Mouse (Mus musculus) heart, embryonic 12.5 days (tissue): ENCODE measurements around the gene Rcbtb2. TPM values are rescaled to one million over a fixed set of nuclear protein-coding genes. Genes with fewer than 3 reads are reported as not detected.
A peak's percentile ranks its signal among the peaks of the same experiment; 100 is the strongest.
"Not testable (repeated sequence)": the region's sequence is repeated elsewhere in the genome, so short reads cannot be mapped to it uniquely, and the experiment has no call there.

ENCODE experiments used
- ATAC-seq: fragments of 200-750 bp; cut with Nextera tagmentation; 2 replicates; pipeline ENCODE4 v1.8.0; 2017; ENCODE audit warnings: moderate TSS enrichment, moderate library complexity; ENCODE audit not compliant: insufficient number of reproducible peaks, low FRiP score
- H3K27ac ChIP-seq: fragments of 300-500 bp; sonication (generic); 2 replicates; pipeline ENCODE4 v1.5.1; 2016; ENCODE audit warnings: mild to moderate bottlenecking, moderate library complexity; ENCODE audit not compliant: poor library complexity, severe bottlenecking
- H3K27me3 ChIP-seq: fragments of 300-500 bp; sonication (generic); replicated peaks from 2 replicates; pipeline ENCODE4 v1.6.1; 2016; ENCODE audit warnings: mild to moderate bottlenecking, moderate library complexity
- H3K36me3 ChIP-seq: fragments of 300-500 bp; sonication (generic); 2 replicates; pipeline ENCODE4 v1.6.1; 2016; ENCODE audit warnings: mild to moderate bottlenecking, moderate library complexity
- H3K4me1 ChIP-seq: fragments of 300-500 bp; sonication (generic); replicated peaks from 2 replicates; pipeline ENCODE4 v1.6.1; 2016; ENCODE audit warnings: mild to moderate bottlenecking
- H3K4me2 ChIP-seq: fragments of 300-500 bp; sonication (generic); 2 replicates; pipeline ENCODE4 v1.6.1; 2016; ENCODE audit warnings: mild to moderate bottlenecking, moderate library complexity
- H3K4me3 ChIP-seq: fragments of 300-500 bp; sonication (generic); 2 replicates; pipeline ENCODE4 v1.5.1; 2016; ENCODE audit warnings: mild to moderate bottlenecking
- H3K9ac ChIP-seq: fragments of 300-500 bp; sonication (generic); 2 replicates; pipeline ENCODE4 v1.6.1; 2016; ENCODE audit warnings: mild to moderate bottlenecking, moderate library complexity
- H3K9me3 ChIP-seq: fragments of 300-500 bp; sonication (generic); replicated peaks from 2 replicates; pipeline ENCODE4 v1.6.1; 2016; ENCODE audit warnings: mild to moderate bottlenecking, moderate library complexity
- WGBS: fragments of 180-500 bp; shearing (Covaris S2); methylation state at CpG from one replicate; pipeline ENCODE4 v1.1.7; 2016; 5-methylcytosine and 5-hydroxymethylcytosine counted together
- polyA plus RNA-seq: library from polyadenylated mRNA; unstranded; fragments of >200 nt; fragmentation: Nextera tagmentation; extraction: Ambion mirVana; gene quantifications from 2 replicates; pipeline ENCODE4 v1.2.1, GENCODE M21; 2016

The Rcbtb2 gene
- polyA plus RNA-seq, 1 experiment from 2014 or later, result 76.2 TPM

DNA sequence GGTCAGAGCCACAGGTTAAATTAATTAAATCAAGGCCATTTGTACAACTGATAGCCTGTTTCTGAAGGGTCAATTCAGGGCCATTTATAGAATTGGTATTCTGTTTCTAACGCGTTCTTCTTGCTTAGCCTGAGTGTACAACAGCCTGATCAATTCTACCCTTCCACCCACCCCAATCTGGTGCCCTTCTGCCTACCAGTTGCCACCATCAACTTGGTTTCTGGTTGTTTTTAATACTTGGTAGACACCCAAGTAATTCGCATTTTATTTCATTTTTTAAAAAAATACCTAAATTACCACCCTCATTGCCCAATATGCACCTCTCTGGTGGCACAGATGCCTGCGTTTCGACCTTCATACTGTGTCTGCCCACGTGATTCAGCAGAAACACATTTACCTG is 17.9 kb upstream of the Rcbtb2 start:
- Histone ChIP-seq H3K4me2 (no peak overlapping the region), H3K4me3 (no peak overlapping the region), H3K27ac (no peak overlapping the region), H3K36me3 (no peaks in the 10 kb centered on the region), H3K27me3 (peaks cover 15% of the 10 kb centered on the region), H3K9ac (no peak overlapping the region), H3K9me3 (no peaks in the 10 kb centered on the region), H3K4me1 (no peaks in the 10 kb centered on the region)
- no peak for ATAC-seq
- WGBS, result 72% methylated on average over 6 of the region's 6 CpGs

DNA sequence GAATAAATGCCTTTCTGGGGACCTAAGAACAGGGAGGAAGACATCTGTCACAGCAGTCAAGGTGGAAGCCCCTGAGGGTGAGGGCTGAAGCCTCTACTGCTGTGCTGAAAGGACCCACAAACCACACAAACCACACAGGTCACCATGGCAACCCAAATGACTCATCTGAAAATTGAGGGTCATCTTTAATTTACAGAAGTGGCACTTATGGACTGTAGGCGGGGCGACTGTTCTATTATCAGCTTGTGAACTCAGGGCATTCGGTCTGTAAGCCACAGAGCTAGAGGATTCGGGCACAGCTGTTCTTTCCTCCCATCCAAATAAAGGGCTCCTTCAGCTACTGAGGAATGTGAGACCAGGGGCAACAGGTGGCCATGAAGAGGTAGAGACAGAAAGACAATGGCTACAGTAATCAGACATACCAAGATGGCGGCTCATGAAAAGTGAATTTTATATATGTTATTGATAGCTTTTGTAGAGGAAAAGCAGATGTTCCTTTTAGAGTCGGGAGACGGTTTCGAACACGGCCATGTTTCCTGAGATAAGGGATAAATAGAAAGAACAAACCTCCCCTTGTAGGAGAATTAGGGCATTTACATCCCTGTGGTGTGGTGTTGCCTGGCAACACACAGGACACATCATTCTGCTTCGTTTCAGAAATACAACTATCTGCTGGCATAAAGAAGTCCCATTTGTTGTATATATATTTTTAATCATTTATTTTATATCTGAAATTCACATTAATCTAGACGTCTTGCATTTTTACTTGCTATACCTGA is 17.2 kb upstream of the Rcbtb2 start:
- no peak overlapping the region for H3K27ac ChIP-seq

DNA sequence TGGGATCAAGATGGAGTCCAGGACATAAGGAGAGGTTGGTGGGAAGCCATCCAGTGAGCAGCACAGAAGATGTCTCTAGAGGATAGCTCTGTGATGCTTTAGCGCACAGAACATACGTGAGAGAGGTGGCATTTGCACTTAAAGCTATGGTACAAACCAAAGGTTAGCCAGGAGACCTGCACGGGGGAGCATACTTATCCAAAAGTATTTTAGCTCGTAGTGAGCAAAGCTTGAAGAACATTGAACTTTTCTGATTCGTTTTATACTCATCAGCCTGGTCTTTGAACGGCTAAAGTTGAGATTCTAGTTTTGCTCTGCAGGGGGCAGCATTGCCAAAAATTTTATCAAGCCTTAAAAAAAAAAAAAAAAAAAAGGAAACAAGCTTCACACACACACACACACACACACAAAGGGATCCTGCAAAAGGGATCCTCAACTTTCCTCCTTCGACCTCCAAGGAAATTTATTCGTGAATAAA is 16.6 kb upstream of the Rcbtb2 start:
- WGBS, result 27% methylated on average over 8 of the region's 8 CpGs
- Histone ChIP-seq H3K4me1 (no peaks in the 10 kb centered on the region), H3K9me3 (no peaks in the 10 kb centered on the region), H3K36me3 (no peaks in the 10 kb centered on the region), H3K4me3 (no peak overlapping the region), H3K4me2 (no peak overlapping the region), H3K27ac (no peak overlapping the region), H3K9ac (no peak overlapping the region), H3K27me3 (peaks cover 10% of the 10 kb centered on the region)
- no peak for ATAC-seq

More for the DNA sequence above, 17.2 kb upstream of the Rcbtb2 start:
- no peak overlapping the region for H3K4me2 ChIP-seq
- peaks cover 12% of the 10 kb centered on the region for H3K27me3 ChIP-seq
- no peaks in the 10 kb centered on the region for H3K9me3 ChIP-seq
- 61% methylated on average over 11 of the region's 11 CpGs for WGBS
- no peaks in the 10 kb centered on the region for H3K4me1 ChIP-seq
- no peak for ATAC-seq
- H3K36me3 ChIP-seq, result no peaks in the 10 kb centered on the region
- no peak overlapping the region for H3K4me3 ChIP-seq
- H3K9ac ChIP-seq, result no peak overlapping the region

DNA sequence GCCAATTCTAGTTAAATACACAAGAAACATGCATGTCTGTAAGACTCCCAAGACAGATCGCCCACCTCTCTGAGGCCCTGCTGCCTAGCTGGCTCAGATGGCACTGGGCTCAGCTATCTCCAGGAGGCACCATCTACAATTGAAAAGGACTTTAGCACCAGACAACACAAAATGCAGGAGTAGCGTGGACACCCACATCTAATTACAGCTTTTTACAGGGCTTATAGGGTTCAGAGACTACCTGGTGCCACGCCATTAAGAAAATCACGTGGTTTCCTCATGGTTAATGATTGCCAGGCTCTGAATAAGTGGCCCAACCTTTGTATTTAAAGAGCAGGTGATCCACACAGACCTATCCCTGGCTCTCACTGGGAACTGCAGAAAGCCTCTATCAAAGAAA is 15.9 kb upstream of the Rcbtb2 start:
- no peaks in the 10 kb centered on the region for H3K36me3 ChIP-seq
- no peaks in the 10 kb centered on the region for H3K4me1 ChIP-seq
- no peak overlapping the region for H3K4me2 ChIP-seq
- 60% methylated on average over 4 of the region's 4 CpGs for WGBS
- 0 out of 2 replicates have a peak, but pooled peaks have one; percentile 6 for ATAC-seq
- no peaks in the 10 kb centered on the region for H3K9me3 ChIP-seq
- no peak overlapping the region for H3K27ac ChIP-seq
- peaks cover 10% of the 10 kb centered on the region for H3K27me3 ChIP-seq
- H3K4me3 ChIP-seq, result no peak overlapping the region
- H3K9ac ChIP-seq, result no peak overlapping the region

DNA sequence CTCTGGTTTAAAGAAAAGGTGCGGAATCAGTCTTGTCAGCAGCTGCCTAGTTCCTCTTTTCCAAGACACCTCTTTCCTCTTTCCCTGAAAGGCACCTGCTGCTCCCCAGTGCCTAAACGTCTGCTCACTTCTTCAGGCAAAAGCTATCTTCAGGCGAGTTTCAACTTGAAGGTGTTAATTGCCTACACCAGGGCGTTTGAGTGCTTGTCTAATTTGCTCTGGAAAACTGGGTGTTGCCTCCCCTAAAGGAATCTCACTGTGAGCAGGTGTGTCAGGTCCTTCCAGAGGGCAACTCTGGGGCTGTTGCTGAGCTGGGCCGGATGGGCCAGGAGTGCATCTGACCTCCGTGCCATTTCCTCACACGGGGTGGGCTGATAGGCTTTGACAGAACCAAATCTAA is 15.5 kb upstream of the Rcbtb2 start:
- Histone ChIP-seq H3K27ac (no peak overlapping the region), H3K9ac (no peak overlapping the region), H3K4me3 (no peak overlapping the region), H3K27me3 (peaks cover 10% of the 10 kb centered on the region), H3K4me1 (peaks cover 4% of the 10 kb centered on the region; the same call in 1 of the 2 replicates), H3K36me3 (no peaks in the 10 kb centered on the region), H3K9me3 (no peaks in the 10 kb centered on the region), H3K4me2 (no peak overlapping the region)
- 46% methylated on average over 7 of the region's 7 CpGs for WGBS
- ATAC-seq, result no peak

DNA sequence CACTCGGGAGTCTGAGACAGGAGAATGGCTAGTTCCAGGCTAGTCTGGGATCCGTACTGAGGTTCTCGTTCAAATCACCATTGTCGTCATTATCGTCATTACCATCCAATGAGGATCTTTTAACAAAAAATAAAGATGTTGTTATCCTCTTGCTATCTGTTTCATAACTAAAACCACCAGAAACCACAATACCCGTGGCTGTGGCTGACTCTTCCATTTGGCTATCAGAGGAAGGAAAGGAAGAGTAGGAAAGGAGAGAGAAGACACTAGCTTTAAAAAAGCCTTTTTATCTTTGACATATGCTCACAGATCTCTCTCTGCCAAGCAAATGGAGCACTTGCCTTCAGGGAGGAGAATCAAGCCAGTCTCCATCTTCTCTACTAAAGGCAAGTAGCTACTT is 14.9 kb upstream of the Rcbtb2 start:
- H3K36me3 ChIP-seq, result no peaks in the 10 kb centered on the region
- H3K4me2 ChIP-seq, result no peak overlapping the region
- H3K9me3 ChIP-seq, result no peaks in the 10 kb centered on the region
- H3K4me1 ChIP-seq, result peaks cover 6% of the 10 kb centered on the region; the same call in 1 of the 2 replicates
- H3K27me3 ChIP-seq, result peaks cover 7% of the 10 kb centered on the region
- ATAC-seq, result no peak
- 75% methylated on average over 6 of the region's 6 CpGs for WGBS
- no peak overlapping the region for H3K4me3 ChIP-seq
- no peak overlapping the region for H3K27ac ChIP-seq
- no peak overlapping the region for H3K9ac ChIP-seq

DNA sequence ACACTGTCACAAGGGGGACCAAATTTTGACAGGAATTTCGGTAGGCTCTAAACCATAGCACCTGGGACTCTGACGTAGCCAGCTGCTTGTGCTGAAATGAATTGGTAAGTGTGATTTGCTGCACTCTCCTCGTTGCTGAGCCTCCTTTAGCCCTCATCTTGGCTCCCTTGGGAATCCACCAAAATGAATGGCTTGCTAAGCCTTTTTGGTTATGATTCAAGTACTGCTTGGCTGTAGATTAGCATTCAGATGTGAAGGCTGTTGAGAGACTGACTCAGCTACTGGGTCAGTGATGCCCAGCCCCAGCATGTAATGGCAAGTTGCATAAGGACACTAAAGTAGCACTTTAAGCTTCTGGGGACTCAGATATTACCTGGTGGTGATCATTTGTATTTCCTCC is 12.2 kb upstream of the Rcbtb2 start:
- H3K36me3 ChIP-seq, result no peaks in the 10 kb centered on the region
- no peak for ATAC-seq
- 0 out of 2 replicates have a peak, but pooled peaks cover 3% of the 10 kb centered on the region for H3K9me3 ChIP-seq
- no peaks in the 10 kb centered on the region for H3K27me3 ChIP-seq
- no peak overlapping the region for H3K27ac ChIP-seq
- no peak overlapping the region for H3K9ac ChIP-seq
- no peak overlapping the region for H3K4me2 ChIP-seq
- H3K4me3 ChIP-seq, result no peak overlapping the region
- H3K4me1 ChIP-seq, result peaks cover 6% of the 10 kb centered on the region; the same call in 1 of the 2 replicates
- 62% methylated on average over 3 of the region's 3 CpGs for WGBS

DNA sequence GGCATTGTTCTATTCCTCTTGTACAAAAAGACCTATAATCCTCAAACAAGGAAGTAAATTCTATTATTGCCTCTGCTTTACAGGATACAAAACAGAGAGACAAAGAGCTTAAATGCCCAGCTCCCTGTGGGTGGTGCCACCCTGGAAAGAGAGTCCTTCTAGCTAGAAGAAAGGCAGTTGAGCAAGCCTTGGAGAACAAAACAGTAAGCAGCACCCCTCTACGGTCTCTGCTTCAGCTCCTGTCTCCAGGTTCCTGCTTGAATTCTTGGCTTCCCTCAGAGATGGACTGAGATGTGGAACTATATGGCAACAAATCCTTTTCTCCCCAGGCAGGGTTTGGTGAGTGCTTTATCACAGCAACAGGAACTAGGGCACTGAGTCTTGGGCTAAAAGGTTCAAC is 11.7 kb upstream of the Rcbtb2 start:
- Histone ChIP-seq H3K36me3 (no peaks in the 10 kb centered on the region), H3K9ac (no peak overlapping the region), H3K27me3 (no peaks in the 10 kb centered on the region), H3K4me3 (no peak overlapping the region), H3K4me2 (no peak overlapping the region), H3K9me3 (0 out of 2 replicates have a peak, but pooled peaks cover 3% of the 10 kb centered on the region), H3K27ac (no peak overlapping the region), H3K4me1 (peaks cover 6% of the 10 kb centered on the region; the same call in 1 of the 2 replicates)
- ATAC-seq, result no peak
- 68% methylated on average over 1 of the region's 1 CpGs for WGBS

DNA sequence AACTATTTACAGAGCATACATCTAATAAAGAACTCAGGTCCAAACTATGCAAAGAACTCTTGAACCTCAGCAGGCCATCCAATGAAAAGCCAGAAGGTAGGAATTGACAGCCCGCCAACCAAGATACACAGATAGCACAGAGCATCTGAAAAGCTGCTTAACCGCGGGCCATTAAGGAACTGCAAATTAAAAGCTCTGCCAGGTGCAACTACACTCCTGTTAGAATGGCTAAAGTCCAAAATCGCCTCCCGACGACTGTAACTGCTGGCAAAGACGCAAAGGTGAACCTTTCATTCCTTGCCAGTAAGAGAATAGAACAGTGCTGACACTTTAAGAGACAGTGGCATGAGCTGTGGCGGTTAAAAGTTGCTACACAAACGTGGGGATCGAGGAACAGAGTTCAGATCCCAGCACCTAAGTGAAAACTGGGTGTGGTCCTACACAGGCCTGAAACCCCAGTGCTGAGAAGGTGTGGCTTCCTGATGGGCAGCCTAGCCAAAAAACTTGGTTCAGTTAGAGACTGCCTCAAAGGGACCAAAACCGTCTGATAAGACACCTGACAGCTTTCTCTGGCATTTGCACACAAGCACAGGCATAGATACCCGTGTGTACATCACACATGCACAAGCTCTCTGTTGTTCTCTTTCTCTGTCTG is 10.5 kb upstream of the Rcbtb2 start:
- H3K27ac ChIP-seq, result no peak overlapping the region

DNA sequence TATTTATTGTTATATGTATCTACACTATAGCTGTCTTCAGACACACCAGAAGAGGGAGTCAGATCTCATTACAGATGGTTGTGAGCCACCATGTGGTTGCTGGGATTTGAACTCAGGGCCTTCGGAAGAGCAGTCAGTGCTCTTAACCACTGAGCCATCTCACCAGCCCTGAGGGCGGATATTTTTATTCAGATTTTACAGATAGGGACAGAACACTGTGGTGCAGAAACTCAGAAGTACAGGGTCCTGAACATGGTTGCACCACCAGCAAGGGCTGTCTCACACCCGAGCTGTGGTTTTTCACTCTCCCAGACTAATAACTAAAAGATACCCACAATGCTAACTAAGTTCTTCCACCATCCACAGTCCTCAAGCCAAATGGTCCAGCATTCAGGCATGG is 7.9 kb upstream of the Rcbtb2 start:
- not testable (repeated sequence) for H3K36me3 ChIP-seq, H3K9ac ChIP-seq, H3K27me3 ChIP-seq, H3K27ac ChIP-seq, H3K4me2 ChIP-seq, H3K9me3 ChIP-seq, H3K4me3 ChIP-seq, ATAC-seq
- 78% methylated on average over 3 of the region's 3 CpGs for WGBS
- peaks cover 14% of the 10 kb centered on the region for H3K4me1 ChIP-seq

More for the DNA sequence above, 10.5 kb upstream of the Rcbtb2 start:
- ATAC-seq, result no peak
- H3K27me3 ChIP-seq, result no peaks in the 10 kb centered on the region
- H3K4me3 ChIP-seq, result no peak overlapping the region
- no peak overlapping the region for H3K4me2 ChIP-seq
- no peaks in the 10 kb centered on the region for H3K36me3 ChIP-seq
- 0 out of 2 replicates have a peak, but pooled peaks cover 3% of the 10 kb centered on the region for H3K9me3 ChIP-seq
- H3K9ac ChIP-seq, result no peak overlapping the region
- WGBS, result 58% methylated on average over 12 of the region's 12 CpGs
- H3K4me1 ChIP-seq, result peaks cover 6% of the 10 kb centered on the region; the same call in 1 of the 2 replicates

DNA sequence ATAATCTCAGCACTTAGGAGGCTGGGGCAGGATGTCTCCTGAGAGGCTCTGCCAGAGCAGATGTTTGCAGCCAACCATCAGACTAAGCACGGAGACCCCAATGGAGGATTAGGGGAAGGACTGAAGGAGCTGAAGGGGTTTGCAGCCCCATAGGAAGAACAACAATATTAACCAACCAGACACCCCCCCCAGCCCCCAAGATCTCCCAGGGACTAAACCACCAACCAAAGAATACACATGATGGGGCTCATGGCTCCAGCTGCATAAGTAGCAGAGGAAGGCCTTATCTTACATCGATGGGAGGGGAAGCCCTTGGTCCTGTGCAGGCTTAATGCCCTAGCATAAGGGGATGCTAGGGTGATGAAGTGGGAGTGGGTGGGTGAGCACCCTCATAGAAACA is 6.5 kb upstream of the Rcbtb2 start:
- Histone ChIP-seq H3K4me3 (no peak overlapping the region), H3K4me1 (peaks cover 14% of the 10 kb centered on the region), H3K9me3 (0 out of 2 replicates have a peak, but pooled peaks cover 3% of the 10 kb centered on the region), H3K4me2 (no peak overlapping the region), H3K9ac (no peak overlapping the region), H3K36me3 (no peaks in the 10 kb centered on the region), H3K27me3 (no peaks in the 10 kb centered on the region), H3K27ac (no peak overlapping the region)
- no peak for ATAC-seq
- WGBS, result 71% methylated on average over 2 of the region's 2 CpGs
